Mouse (Mus musculus) heart, adult 2 months (tissue): ENCODE data around the gene Il1rl2. TPM values are rescaled to one million over a fixed set of nuclear protein-coding genes. Genes with fewer than 3 reads are reported as not detected.

ENCODE experiments used
- DNase-seq, 2 experiments: peaks; one replicate each; pipeline ENCODE4 v3.0.0; 2021
- H3K27ac ChIP-seq: fragments of 200-600 bp; 2 replicates; pipeline ENCODE4 v1.8.1; 2022
- H3K27me3 ChIP-seq: fragments of 200-500 bp; 2 replicates; pipeline ENCODE4 v1.6.1; 2012; ENCODE audit warnings: mild to moderate bottlenecking, low read length, inconsistent platforms, mixed read lengths; ENCODE audit not compliant: control insufficient read depth, insufficient read depth
- H3K36me3 ChIP-seq: fragments of 200-500 bp; 2 replicates; pipeline ENCODE4 v1.6.1; 2012; ENCODE audit warnings: low read length, inconsistent platforms; ENCODE audit not compliant: control insufficient read depth, insufficient read depth
- H3K4me1 ChIP-seq: fragments of 200-500 bp; 2 replicates; pipeline ENCODE4 v1.6.1; 2011; ENCODE audit warnings: low read length; ENCODE audit not compliant: control insufficient read depth, insufficient read depth
- H3K4me3 ChIP-seq: fragments of 200-600 bp; 2 replicates; pipeline ENCODE4 v1.8.1; 2022
- H3K79me2 ChIP-seq: fragments of 200-500 bp; replicated peaks from 2 replicates; pipeline ENCODE4 v1.6.1; 2012; ENCODE audit warnings: mild to moderate bottlenecking, inconsistent platforms, low read length, moderate library complexity, mixed read lengths; ENCODE audit not compliant: control insufficient read depth, insufficient read depth
- H3K9ac ChIP-seq: fragments of 200-500 bp; 2 replicates; pipeline ENCODE4 v1.6.1; 2012; ENCODE audit warnings: low read depth, mild to moderate bottlenecking, control low read depth, inconsistent platforms, low read length, mixed read lengths
- CTCF ChIP-seq: fragments of 200-600 bp; IDR thresholded peaks from 2 replicates; pipeline ENCODE4 v1.8.1; 2022; ENCODE audit warnings: antibody characterized with exemption, mild to moderate bottlenecking, moderate library complexity
- EP300 ChIP-seq: fragments of 200-500 bp; IDR thresholded peaks from 2 replicates; pipeline ENCODE4 v1.6.1; 2011; ENCODE audit warnings: low read depth, low read length, control low read depth; ENCODE audit not compliant: insufficient read depth
- POLR2A ChIP-seq: fragments of 200-500 bp; IDR thresholded peaks from 2 replicates; pipeline ENCODE4 v1.6.1; 2011; ENCODE audit warnings: mild to moderate bottlenecking, low read depth, low read length, control low read depth; ENCODE audit not compliant: insufficient read depth
- WGBS: fragments of 180-500 bp; shearing (Covaris S2); methylation state at CpG from one replicate; pipeline ENCODE4 v1.1.7; 2018; 5-methylcytosine and 5-hydroxymethylcytosine counted together
- intact Hi-C: fragments of 180-260 bp; cut with DNase I; formaldehyde crosslinking; loops from one replicate; pipeline ENCODE4 v1.15.1; 2025
- polyA plus RNA-seq: library from polyadenylated mRNA; depleted of rRNA; stranded (reverse); fragments of >200 nt; gene quantifications from 2 replicates; pipeline ENCODE4 v1.2.3, GENCODE M21; 2012
- total RNA-seq, 2 experiments: library from RNA; stranded (reverse); gene quantifications; 2 replicates each; pipeline ENCODE4 v1.2.3; 2021

Gene Il1rl2
- total and polyA plus RNA-seq, 3 experiments = 0.84 to 1.5 (median 1.1) TPM

DNA sequence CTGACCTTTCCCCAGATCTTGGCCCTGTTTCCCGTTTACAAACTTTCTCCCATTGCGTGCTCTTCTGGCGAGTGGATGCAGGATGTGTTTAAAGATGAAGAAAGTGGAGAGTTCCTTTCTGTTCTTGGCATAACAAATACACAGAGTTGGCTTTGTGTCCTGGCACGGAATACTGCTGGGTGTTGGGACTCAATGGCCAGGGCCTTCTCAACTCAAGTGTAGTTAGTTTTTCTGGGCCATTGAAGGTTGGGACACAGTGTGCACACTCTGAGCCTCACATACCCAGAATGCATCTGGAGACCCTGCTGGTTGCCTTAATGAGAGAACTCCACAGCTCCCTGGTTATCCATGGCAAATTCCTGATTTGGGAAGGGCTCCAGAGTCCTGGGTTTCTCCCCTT is 50.7 kb downstream of the Il1rl2 start:
- Histone ChIP-seq H3K27ac (no peak overlapping the region), H3K27me3 (no peaks in the 10 kb centered on the region), H3K79me2 (no peaks in the 10 kb centered on the region), H3K4me1 (peaks cover 6% of the 10 kb centered on the region), H3K9ac (no peak overlapping the region), H3K36me3 (no peaks in the 10 kb centered on the region), H3K4me3 (no peak overlapping the region)
- WGBS = 44% methylated on average over 4 of the region's 4 CpGs
- DNase-seq = peak; percentile 40 to 58
- intact Hi-C loops = loop anchor here (5.0 kb wide), 2 partner anchors 103 to 153 kb away; no protein-coding TSS in a partner anchor
- TF ChIP-seq EP300 (no peak), POLR2A (no peak), CTCF (no peak)

DNA sequence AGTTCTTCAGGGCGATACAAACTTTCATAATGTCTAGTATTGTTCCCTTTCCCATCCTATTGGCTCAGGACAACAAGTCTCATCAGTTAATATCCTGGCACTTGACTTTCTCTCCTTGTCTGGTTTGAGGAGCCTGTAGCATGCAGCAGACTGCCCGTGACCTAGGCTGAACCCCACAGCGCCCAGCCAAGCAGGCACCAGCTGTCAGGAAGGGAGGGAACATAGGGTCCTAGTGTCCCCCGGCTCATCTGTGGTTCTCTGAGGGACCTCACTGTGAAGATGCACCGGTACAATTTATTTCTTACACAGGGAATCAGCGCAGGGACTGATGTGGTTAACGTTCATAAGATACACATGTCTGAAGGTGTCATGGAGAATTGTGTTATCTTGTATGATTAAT is 52.3 kb downstream of the Il1rl2 start:
- intact Hi-C loops = loop anchor here (5.0 kb wide), 2 partner anchors 104 to 154 kb away; no protein-coding TSS in a partner anchor
- H3K4me3 ChIP-seq = no peak overlapping the region
- no peak overlapping the region for H3K9ac ChIP-seq
- H3K4me1 ChIP-seq = peaks cover 6% of the 10 kb centered on the region
- H3K27me3 ChIP-seq = no peaks in the 10 kb centered on the region
- 51% methylated on average over 7 of the region's 7 CpGs for WGBS
- DNase-seq = no peak
- H3K36me3 ChIP-seq = no peaks in the 10 kb centered on the region
- H3K79me2 ChIP-seq = no peaks in the 10 kb centered on the region
- TF ChIP-seq CTCF (no peak), POLR2A (no peak), EP300 (no peak)
- no peak overlapping the region for H3K27ac ChIP-seq

DNA sequence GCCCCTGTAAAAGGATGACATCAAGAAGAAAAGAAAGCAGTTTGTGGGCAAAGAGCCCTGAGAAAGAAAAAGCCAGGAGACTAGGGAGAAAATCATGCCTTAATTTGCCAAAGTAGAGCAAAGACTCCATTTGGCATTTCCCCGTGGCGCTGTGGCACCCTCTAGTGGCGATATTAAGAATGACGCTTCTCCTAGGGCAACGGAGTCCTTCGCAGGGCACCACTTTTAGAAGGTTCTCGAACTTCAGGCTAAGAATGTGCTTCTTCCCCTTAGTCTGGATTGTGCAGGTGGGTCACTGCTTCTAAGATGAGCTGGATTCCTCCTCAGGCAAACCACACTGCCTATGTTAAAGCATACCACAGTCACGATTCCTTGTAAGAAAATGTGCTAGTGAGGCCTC is 54.4 kb downstream of the Il1rl2 start:
- Histone ChIP-seq H3K4me3 (no peak overlapping the region), H3K36me3 (no peaks in the 10 kb centered on the region), H3K27ac (no peak overlapping the region), H3K27me3 (no peaks in the 10 kb centered on the region), H3K9ac (no peak overlapping the region), H3K4me1 (peaks cover 6% of the 10 kb centered on the region), H3K79me2 (no peaks in the 10 kb centered on the region)
- peak; percentile 98 for TF ChIP-seq CTCF
- peak; percentile 96 for TF ChIP-seq EP300
- TF ChIP-seq POLR2A = no peak
- 15% methylated on average over 8 of the region's 8 CpGs for WGBS
- intact Hi-C loops = loop anchor here (1.0 to 5.0 kb wide), 4 partner anchors 106 to 377 kb away; no protein-coding TSS in a partner anchor
- DNase-seq = peak; percentile 35 to 77

DNA sequence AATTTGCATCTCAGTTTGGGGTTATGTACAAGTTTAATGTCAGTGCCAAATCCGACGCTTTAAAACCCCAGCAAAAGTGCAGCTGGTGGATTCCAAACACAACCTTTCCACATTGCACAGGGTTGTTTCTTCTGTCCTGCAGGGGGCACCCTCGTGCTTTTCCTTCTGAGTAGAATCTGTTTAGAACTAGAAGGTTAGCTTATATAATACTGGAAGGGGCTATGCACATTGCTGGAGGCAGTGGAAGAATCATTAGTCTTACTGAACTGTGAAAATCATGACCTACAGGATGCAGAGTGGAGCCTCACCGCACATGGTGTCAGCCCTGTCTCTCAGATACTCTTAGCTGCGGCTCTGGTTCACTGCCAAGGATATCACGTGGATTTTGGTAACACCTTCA is 55.7 kb downstream of the Il1rl2 start:
- no peak overlapping the region for H3K27ac ChIP-seq
- H3K36me3 ChIP-seq = no peaks in the 10 kb centered on the region
- no peaks in the 10 kb centered on the region for H3K79me2 ChIP-seq
- peaks cover 5% of the 10 kb centered on the region for H3K4me1 ChIP-seq
- WGBS = 48% methylated on average over 6 of the region's 6 CpGs
- no peak overlapping the region for H3K4me3 ChIP-seq
- H3K9ac ChIP-seq = no peak overlapping the region
- no peaks in the 10 kb centered on the region for H3K27me3 ChIP-seq
- no peak for TF ChIP-seq EP300
- no peak for TF ChIP-seq POLR2A
- peak; percentile 76 for TF ChIP-seq CTCF
- DNase-seq = peak; percentile 56 to 63
- intact Hi-C loops = loop anchor here (2.0 to 10.0 kb wide), 2 partner anchors 161 to 275 kb away; no protein-coding TSS in a partner anchor

DNA sequence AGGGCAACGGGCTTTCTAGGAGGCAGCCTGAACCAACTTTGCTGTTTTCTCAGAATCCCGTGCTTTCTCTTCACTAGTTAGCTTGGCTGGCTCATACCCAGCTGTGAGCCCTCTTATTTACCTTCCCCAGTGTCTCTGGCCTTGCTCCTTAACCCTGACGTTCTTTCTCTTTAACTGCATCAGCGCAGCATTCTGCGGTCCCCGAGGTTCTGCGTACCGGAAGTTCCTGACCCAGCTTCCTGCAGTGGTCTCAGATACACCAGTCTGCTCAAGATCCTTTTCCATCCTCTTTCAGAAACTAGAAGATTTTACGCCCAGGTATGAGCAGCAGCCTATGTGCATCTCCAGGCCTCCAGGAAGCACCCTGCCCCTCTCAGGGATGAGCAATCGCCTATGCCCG is 56.6 kb downstream of the Il1rl2 start:
- H3K4me3 ChIP-seq = no peak overlapping the region

DNA sequence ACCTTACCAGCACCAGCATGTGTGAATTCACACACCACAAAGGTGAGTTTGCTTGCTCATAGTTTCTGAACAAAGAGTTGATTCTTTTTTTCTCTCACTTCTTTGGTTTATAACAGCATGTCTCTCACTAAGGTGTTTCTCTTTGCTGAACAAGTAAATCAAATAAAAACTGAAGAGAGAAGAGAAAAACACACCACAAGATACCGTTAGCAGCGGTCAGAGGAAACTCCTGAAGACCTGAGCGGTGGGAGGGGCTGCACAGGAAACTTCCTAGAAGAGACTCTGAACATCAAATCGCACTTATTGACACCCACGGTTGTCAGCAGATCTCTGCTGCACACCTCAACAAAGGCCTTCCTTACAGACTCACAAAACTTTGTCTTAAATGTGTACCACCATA is 58.4 kb downstream of the Il1rl2 start:
- TF ChIP-seq CTCF (no peak), EP300 (no peak), POLR2A (no peak)
- Histone ChIP-seq H3K27ac (no peak overlapping the region), H3K27me3 (no peaks in the 10 kb centered on the region), H3K79me2 (no peaks in the 10 kb centered on the region), H3K4me3 (no peak overlapping the region), H3K4me1 (no peaks in the 10 kb centered on the region), H3K9ac (no peak overlapping the region), H3K36me3 (no peaks in the 10 kb centered on the region)
- intact Hi-C loops = loop anchor here (10.0 kb wide), 1 partner anchor 272 kb away; no protein-coding TSS in a partner anchor
- 74% methylated on average over 5 of the region's 5 CpGs for WGBS
- no peak for DNase-seq

More for the DNA sequence above, 56.6 kb downstream of the Il1rl2 start:
- H3K79me2 ChIP-seq = no peaks in the 10 kb centered on the region
- WGBS = 69% methylated on average over 11 of the region's 11 CpGs
- H3K27me3 ChIP-seq = no peaks in the 10 kb centered on the region
- no peak overlapping the region for H3K27ac ChIP-seq
- intact Hi-C loops = loop anchor here (2.0 to 10.0 kb wide), 2 partner anchors 160 to 274 kb away; no protein-coding TSS in a partner anchor
- TF ChIP-seq CTCF = no peak
- TF ChIP-seq EP300 = no peak
- no peak for TF ChIP-seq POLR2A
- no peaks in the 10 kb centered on the region for H3K36me3 ChIP-seq
- H3K9ac ChIP-seq = no peak overlapping the region
- no peaks in the 10 kb centered on the region for H3K4me1 ChIP-seq
- peak in 1 of 2 experiments; percentile 15 for DNase-seq
